Mouse (Mus musculus) megakaryocyte, embryonic 14.5 days (primary cell): ENCODE data around the gene Ppfia1. TPM values are rescaled to one million over a fixed set of nuclear protein-coding genes. Genes with fewer than 3 reads are reported as not detected.

Experiments
- H3K27me3 ChIP-seq: replicated peaks from 2 replicates; pipeline ENCODE3; 2012; ENCODE audit warnings: inconsistent platforms
- H3K36me3 ChIP-seq: replicated peaks from 2 replicates; pipeline ENCODE3; 2012; ENCODE audit warnings: low read length, inconsistent platforms, mixed read lengths
- H3K4me1 ChIP-seq: 2 replicates; pipeline ENCODE4 v1.6.1; 2012; ENCODE audit warnings: inconsistent platforms
- H3K4me3 ChIP-seq: replicated peaks from 2 replicates; pipeline ENCODE3; 2012; ENCODE audit warnings: moderate library complexity, mild to moderate bottlenecking, inconsistent platforms
- H3K9me3 ChIP-seq: 2 replicates; pipeline ENCODE4 v1.6.1; 2012; ENCODE audit warnings: inconsistent platforms
- FLI1 ChIP-seq: IDR thresholded peaks from 2 replicates; pipeline ENCODE4 v1.6.1; 2012; ENCODE audit warnings: low read length, inconsistent platforms, mixed read lengths
- GATA1 ChIP-seq: IDR thresholded peaks from 3 replicates; pipeline ENCODE4 v1.6.1; 2012; ENCODE audit warnings: mixed read lengths, low read length, inconsistent platforms, borderline replicate concordance
- polyA plus RNA-seq: library from polyadenylated mRNA; stranded (reverse); fragments of >175 nt; gene quantifications from 2 replicates; pipeline ENCODE4 v1.2.3, GENCODE M21; 2012; ENCODE audit warnings: low replicate concordance; ENCODE audit not compliant: insufficient read depth

The Ppfia1 gene
- polyA plus RNA-seq: 183 and 335 TPM in 2 replicates

DNA sequence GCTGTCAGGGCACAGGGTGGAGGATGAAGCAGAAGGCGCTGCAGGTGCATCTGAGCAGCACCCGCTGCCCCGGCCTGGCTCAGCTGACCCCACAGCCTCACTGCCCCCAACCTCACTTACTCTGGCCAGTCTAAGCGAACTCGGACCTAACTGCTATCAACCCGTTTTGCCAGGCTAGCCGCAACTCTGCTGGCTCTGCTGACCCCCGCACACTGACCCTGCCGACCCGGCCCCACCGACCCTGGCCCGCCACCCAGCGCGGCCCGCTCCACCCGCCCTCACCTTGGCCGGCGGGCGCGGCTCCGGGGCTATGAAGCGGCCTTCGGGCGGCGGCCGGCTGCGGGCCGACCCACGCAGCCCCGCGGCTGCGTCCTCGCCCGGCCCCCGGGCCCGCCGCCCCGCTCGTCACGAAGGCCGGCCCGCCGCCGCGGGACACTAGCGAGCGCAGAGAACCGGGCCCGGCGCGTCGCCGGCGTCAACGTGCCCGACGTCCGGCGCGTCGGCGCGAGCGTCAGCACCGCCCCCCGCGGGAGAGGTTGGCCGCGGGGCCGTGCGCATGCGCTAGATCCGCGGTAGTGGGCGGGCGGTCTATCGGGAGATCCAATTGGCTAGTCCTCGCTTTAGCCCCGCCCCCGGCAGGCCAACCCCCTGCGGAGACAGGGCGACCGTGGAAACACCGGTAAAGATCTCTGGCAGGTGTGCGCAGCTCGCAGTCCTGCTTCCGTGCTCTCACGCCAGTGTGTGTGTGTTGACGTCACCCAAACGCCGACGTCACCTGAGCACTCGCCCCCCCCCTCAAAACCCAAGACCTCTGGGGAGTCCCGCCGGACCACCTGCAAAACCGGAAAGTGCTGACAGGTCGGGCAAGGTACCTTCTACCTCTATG lies at the start of gene Ppfia1:
Gene Ppfia1 (minus strand): TSS at position 493 of the 886 bp plus-strand sequence.
- TF ChIP-seq GATA1 (no peak), FLI1 (no peak)
- Histone ChIP-seq H3K9me3 (no peaks in the 10 kb centered on the region), H3K4me3 (peak within 1 kb of the TSS; percentile 100), H3K27me3 (no peaks in the 10 kb centered on the region), H3K36me3 (peaks cover 43% of the 10 kb centered on the region), H3K4me1 (peaks cover 88% of the 10 kb centered on the region)

- Histone ChIP-seq H3K4me3 (no peak overlapping the region), H3K27me3 (peaks cover 70% of the 10 kb centered on the region), H3K9me3 (no peaks in the 10 kb centered on the region), H3K4me1 (no peaks in the 10 kb centered on the region), H3K36me3 (no peaks in the 10 kb centered on the region)
- TF ChIP-seq FLI1 (no peak), GATA1 (no peak)
Observed at GRCm38 (mm10) chr7:144600333-144600900, 46.9 kb upstream of the Ppfia1 start.

DNA sequence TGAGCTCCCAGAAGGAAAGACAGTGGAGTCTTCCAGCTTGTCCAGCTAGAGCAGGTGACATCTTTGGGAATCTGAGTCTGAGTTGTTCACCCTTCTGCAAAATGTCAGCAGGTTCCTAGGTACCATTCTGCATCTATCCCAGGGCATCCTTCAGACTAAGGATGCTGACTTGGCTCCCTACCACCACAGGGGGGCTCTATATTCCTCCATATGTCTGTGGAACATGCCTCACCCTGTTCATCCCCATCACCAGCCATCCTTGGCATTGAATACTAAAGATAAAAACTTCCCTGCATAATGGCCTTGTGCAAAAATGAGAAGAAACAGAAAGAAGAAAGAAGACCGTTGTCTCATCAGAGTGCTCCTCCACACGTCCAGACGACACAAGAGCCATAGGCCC lies 36.0 kb upstream of the Ppfia1 start:
- Histone ChIP-seq H3K4me3 (no peak overlapping the region), H3K9me3 (peaks cover 5% of the 10 kb centered on the region; the same call in 1 of the 2 replicates), H3K36me3 (peaks cover 12% of the 10 kb centered on the region), H3K27me3 (peaks cover 33% of the 10 kb centered on the region), H3K4me1 (peaks cover 31% of the 10 kb centered on the region)
- TF ChIP-seq FLI1 (no peak), GATA1 (no peak)

DNA sequence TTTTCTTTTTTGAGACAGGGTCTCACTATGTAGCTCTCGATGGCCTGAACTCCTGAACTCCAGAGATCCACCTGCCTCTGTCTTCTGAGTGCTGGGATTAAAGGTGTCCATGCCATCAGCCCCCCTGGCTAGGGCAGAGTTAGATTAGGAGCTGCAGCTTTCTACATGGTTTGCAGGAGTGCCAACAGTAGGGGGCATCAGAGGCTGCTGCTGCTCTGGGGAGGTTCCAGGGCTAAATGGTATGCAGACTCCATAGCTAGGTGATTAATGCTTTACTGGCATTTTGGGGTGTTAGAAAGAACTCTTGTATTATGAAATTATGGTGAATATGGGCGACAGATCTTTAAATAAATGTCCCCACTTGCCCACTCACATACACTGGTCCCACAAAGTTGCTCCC lies 33.8 kb upstream of the Ppfia1 start:
- Histone ChIP-seq H3K4me3 (no peak overlapping the region), H3K36me3 (peaks cover 17% of the 10 kb centered on the region), H3K9me3 (peaks cover 5% of the 10 kb centered on the region; the same call in 1 of the 2 replicates), H3K27me3 (peaks cover 18% of the 10 kb centered on the region), H3K4me1 (peaks cover 50% of the 10 kb centered on the region)
- TF ChIP-seq FLI1 (no peak), GATA1 (no peak)

- peaks cover 24% of the 10 kb centered on the region for H3K36me3 ChIP-seq
- H3K4me3 ChIP-seq: peak overlapping the region; percentile 4
- peaks cover 8% of the 10 kb centered on the region for H3K27me3 ChIP-seq
- no peak for TF ChIP-seq FLI1
- TF ChIP-seq GATA1: no peak
- peaks cover 63% of the 10 kb centered on the region for H3K4me1 ChIP-seq
- H3K9me3 ChIP-seq: no peaks in the 10 kb centered on the region
Observed at GRCm38 (mm10) chr7:144585648-144586047, 32.1 kb upstream of the Ppfia1 start.

GRCm38 (mm10) chr7:144583619-144584018 lies 30.1 kb upstream of the Ppfia1 start:
- H3K36me3 ChIP-seq: peaks cover 44% of the 10 kb centered on the region
- peak overlapping the region; percentile 98 for H3K4me3 ChIP-seq
- peaks cover 2% of the 10 kb centered on the region for H3K27me3 ChIP-seq
- TF ChIP-seq FLI1: no peak
- peaks cover 78% of the 10 kb centered on the region for H3K4me1 ChIP-seq
- H3K9me3 ChIP-seq: no peaks in the 10 kb centered on the region

DNA sequence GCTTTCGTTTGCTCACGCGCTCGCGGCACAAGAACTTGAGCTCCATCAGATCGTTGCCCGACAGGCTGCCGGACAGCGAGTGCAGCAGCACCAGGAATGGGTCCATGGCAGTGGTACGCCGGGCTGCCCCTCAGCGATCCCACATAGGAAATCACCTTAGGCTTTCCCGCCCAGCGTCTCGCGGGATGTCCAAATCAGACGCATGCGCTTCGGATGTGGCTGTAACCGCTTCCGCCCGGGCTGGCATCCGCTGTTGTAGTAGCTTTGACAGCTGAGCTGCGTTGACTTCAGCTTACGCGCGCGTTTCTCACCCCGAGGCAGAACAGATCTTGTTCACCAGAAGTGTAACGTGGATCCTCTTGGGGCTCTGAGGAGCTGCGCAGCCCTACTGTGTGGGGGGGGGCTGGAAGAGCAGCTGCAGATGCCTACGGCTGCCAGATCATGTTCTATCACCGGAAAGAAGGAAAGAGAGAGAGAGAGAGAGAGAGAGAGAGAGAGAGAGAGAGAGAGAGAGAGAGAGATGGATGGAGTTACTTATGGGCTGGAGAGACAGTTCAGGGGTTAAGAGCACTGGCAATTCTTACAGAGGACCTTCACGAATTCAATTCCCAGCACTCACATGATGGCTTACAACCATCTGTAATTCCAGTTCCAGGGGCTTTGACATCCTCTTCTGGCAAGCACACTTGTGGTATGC lies 28.9 kb upstream of the Ppfia1 start, which contains the start of gene Fadd:
Gene Fadd (minus strand): TSS at position 180 of the 697 bp plus-strand sequence.
- no peaks in the 10 kb centered on the region for H3K9me3 ChIP-seq
- peak within 1 kb of the TSS; percentile 98 for H3K4me3 ChIP-seq
- H3K4me1 ChIP-seq: peaks cover 90% of the 10 kb centered on the region
- H3K27me3 ChIP-seq: no peaks in the 10 kb centered on the region
- TF ChIP-seq FLI1 (peak; percentile 72; the same call in 1 of the 2 replicates), GATA1 (no peak)
- H3K36me3 ChIP-seq: peaks cover 47% of the 10 kb centered on the region

DNA sequence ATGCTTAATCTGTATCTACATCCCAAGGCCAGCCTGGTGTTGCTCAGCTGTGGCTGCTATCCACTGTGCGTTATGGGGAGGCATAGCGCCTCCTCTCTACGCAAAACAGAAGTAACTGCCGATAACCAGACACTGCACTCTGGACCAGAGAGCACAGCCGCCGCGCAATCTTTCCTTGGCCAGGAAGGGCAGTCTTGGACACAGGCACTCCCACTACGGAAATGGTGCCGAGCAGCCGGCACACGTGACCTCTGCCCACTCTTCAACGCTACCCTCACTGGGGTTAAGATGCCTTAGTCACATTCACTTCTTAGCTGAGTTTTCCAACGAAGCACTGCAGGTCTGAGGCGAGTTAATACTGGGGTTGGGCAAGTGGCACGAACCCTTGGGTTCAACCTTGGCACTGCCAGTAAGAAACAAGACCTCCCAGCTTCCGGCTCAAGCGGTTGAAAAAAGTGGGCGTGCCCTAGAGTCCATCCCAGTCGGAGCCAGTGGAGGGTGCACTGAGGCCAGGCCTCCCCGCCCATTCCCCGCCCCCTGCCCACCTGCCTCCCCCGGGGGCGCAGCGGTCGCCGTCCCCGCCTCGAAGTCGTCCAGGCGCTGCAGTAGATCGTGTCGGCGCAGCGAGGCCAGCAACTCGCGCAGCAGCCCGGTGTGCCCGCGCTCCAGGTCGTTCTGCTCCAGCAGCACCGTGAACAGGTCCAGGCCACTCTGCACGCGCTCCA lies 28.2 kb upstream of the Ppfia1 start:
- Histone ChIP-seq H3K4me1 (peaks cover 91% of the 10 kb centered on the region), H3K9me3 (no peaks in the 10 kb centered on the region), H3K36me3 (peaks cover 54% of the 10 kb centered on the region), H3K27me3 (no peaks in the 10 kb centered on the region), H3K4me3 (peak overlapping the region; percentile 98)
- TF ChIP-seq GATA1: 0 out of 3 replicates have a peak, but pooled peaks have one; percentile 55
- TF ChIP-seq FLI1: no peak

DNA sequence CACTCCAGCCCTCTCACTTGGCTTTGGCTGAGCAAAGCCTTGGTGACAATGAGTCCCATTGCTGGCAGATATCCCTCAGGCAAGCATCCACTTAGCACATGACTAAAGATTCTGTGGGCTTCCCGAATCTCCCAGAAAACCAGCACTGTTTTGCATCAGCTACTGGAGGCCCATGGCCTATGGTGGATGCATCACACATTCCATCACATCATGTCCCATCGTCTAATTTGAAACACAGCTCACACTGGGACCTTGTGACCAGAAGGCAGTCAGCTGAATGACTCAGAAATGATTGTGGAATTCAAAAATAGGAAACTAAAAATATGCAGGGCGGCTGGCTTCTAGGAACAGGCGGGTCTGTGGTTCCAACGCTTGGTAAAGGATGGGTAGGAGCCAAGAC lies 24.3 kb upstream of the Ppfia1 start:
- Histone ChIP-seq H3K4me1 (peaks cover 87% of the 10 kb centered on the region), H3K4me3 (peak overlapping the region; percentile 76), H3K36me3 (peaks cover 52% of the 10 kb centered on the region), H3K27me3 (peaks cover 1% of the 10 kb centered on the region), H3K9me3 (no peaks in the 10 kb centered on the region)
- no peak for TF ChIP-seq FLI1
- no peak for TF ChIP-seq GATA1
